Mouse (Mus musculus): Measurements from ENCODE around the gene Snx25. TPM values are rescaled to one million over a fixed set of nuclear protein-coding genes. Genes with fewer than 3 reads are reported as not detected.

Snx25 gene
- total and polyA plus RNA-seq, 2 experiments from 2014 or later: 10.5 to 50.3 TPM

DNA sequence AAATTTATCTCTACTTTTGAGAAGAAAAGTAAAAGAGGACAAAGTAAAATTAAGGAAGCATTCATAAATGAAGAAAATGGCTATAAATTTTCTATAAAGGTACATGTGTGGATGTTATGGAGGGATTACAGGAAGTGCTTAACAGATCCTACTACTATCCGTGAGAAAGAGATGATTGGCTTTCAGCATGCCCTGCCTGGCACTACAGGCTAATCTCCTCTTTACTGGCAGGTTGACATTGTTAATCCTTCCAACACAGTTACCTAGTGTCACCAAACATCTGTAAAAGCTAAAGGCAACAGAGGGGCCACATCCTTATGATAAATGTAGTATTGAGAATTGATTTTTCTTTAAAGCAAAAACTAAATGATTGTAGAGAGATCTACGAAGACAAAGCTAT is 21.7 kb upstream of the Snx25 start:
- TF ChIP-seq CTCF (IDR thresholded peaks at IDR 0.05): no peak
- H3K4me2 ChIP-seq (ENCODE audit: low read depth, low read length, poor library complexity, severe bottlenecking): no peak overlapping the region
- H3K27me3 ChIP-seq (ENCODE audit: insufficient read depth, low read length): no peaks in the 10 kb centered on the region
- no peak for ATAC-seq (ENCODE audit: low FRiP score)
- H3K27ac ChIP-seq (ENCODE audit: low read depth, low read length): no peak overlapping the region
- no peak overlapping the region for H3K9ac ChIP-seq (replicated peaks; ENCODE audit: low read length, poor library complexity, severe bottlenecking)
- WGBS: 71% methylated on average over 2 of the region's 2 CpGs
- H3K4me3 ChIP-seq (ENCODE audit: low read depth, low read length): no peak overlapping the region
- H3K36me3 ChIP-seq (ENCODE audit: insufficient read depth, low read length): peaks cover 5% of the 10 kb centered on the region
- DNase-seq (ENCODE audit: low spot score): no peak
- H3K9me3 ChIP-seq (ENCODE audit: low read length): no peaks in the 10 kb centered on the region
- H3K4me1 ChIP-seq (ENCODE audit: insufficient read depth, low read length): no peaks in the 10 kb centered on the region

DNA sequence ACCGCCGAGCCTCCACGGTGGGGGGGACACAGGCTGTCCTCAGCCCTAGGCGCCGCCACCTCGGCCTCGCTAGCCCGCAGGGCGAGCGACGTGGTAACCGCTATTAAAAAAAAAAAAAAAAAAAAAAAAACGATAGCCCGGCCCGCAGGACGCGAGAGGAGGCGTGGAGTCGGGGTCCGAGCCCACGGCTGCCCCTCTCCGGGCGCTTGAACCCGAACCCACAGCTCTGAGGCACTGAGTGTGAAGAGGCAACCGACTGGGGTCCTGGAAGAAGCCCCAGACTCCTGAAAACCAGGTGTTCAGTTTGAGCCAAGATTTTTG is 11.9 kb upstream of the Snx25 start:
- Histone ChIP-seq H3K27ac (ENCODE audit: low read depth, low read length) (peak overlapping the region; percentile 88), H3K27me3 (ENCODE audit: insufficient read depth, low read length) (no peaks in the 10 kb centered on the region), H3K4me3 (ENCODE audit: low read depth, low read length) (peak overlapping the region; percentile 74), H3K4me2 (ENCODE audit: low read depth, low read length, poor library complexity, severe bottlenecking) (peak overlapping the region; percentile 73), H3K4me1 (ENCODE audit: insufficient read depth, low read length) (peaks cover 4% of the 10 kb centered on the region), H3K9me3 (ENCODE audit: low read length) (no peaks in the 10 kb centered on the region), H3K9ac (replicated peaks; ENCODE audit: low read length, poor library complexity, severe bottlenecking) (peak overlapping the region; percentile 80), H3K36me3 (ENCODE audit: insufficient read depth, low read length) (no peaks in the 10 kb centered on the region)
- DNase-seq (ENCODE audit: low spot score) (no peak), ATAC-seq (ENCODE audit: low FRiP score) (no peak)
- whole genome bisulfite sequencing: 0% methylated on average over 21 of the region's 25 CpGs
- no peak for TF ChIP-seq CTCF (IDR thresholded peaks at IDR 0.05)

DNA sequence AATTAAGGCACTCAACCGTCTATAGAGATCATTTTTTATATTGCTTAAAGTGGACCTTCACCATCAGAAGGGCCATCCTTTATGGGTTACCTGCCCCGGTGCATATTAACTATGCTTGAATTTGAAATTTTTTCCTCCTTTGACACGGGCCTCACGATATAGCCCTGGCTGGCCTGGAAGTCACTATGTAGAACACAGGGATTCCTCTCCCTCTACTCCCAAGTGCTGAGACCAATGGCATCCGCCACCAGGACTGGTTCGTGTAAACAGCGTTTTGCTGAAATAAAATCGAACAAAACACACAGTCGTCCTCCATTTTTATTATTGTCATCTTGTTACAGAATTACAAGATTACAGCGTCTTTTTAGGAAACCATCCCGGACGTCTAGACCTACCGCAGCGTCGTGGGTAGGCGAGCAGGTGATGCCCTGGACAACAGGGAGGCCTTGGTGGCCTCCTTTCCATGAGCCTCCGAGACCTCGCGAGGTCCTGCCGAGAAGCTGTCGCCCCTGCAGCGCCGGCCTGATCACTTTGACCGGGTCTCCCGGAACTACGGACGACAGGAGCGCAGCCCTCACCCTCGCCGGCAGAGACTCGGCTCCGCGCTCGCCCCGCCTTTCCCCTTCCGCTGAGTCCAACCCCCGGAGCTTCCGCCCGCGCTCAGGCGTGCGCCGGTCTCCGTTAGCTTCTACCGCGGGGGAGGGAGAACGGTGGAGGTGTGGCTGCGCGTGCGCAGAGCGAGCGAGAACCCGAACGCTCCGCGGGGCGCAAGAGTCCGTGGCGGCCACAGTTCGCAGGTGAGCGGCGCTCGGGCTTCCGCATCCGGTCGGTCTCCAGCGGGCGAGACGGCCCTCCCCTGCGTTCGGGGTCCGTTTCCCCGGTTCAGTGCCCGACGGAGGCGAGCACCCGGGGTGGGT is 11.3 kb upstream of the Snx25 start:
- Histone ChIP-seq H3K27ac (ENCODE audit: low read depth, low read length) (peak overlapping the region; percentile 88), H3K36me3 (ENCODE audit: insufficient read depth, low read length) (no peaks in the 10 kb centered on the region), H3K4me3 (ENCODE audit: low read depth, low read length) (peak overlapping the region; percentile 74), H3K4me1 (ENCODE audit: insufficient read depth, low read length) (peaks cover 4% of the 10 kb centered on the region), H3K9me3 (ENCODE audit: low read length) (no peaks in the 10 kb centered on the region), H3K27me3 (ENCODE audit: insufficient read depth, low read length) (no peaks in the 10 kb centered on the region), H3K4me2 (ENCODE audit: low read depth, low read length, poor library complexity, severe bottlenecking) (peak overlapping the region; percentile 73), H3K9ac (replicated peaks; ENCODE audit: low read length, poor library complexity, severe bottlenecking) (peak overlapping the region; percentile 80)
- peak; percentile 96 for DNase-seq (ENCODE audit: low spot score)
- peak; percentile 97 for ATAC-seq (ENCODE audit: low FRiP score)
- 2% methylated on average over 62 of the region's 77 CpGs for WGBS
- no peak for TF ChIP-seq CTCF (IDR thresholded peaks at IDR 0.05)

DNA sequence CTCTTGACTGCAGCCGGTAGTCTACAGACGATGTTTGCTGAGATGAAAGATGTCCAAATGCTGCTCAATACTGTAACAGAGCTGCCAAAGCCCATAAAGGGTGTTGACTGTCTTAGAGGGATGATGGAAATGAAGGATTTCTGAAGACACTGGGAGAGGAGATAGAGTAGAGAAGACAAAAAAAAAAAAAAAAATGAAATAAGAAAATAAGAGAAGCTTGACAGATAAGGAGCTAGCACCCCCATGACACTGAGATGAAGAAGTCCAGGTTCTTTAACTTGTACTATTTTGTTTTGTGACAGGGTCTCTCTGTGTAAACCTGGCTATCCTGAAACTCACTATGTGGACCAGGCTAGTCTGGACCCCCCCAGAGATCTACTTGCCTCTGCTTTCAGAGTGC is 1.1 kb upstream of the Snx25 start:
- no peaks in the 10 kb centered on the region; the same call in 1 of the 2 replicates for H3K4me1 ChIP-seq (ENCODE audit: insufficient read depth, low read length)
- no peaks in the 10 kb centered on the region for H3K9me3 ChIP-seq (ENCODE audit: low read length)
- 18% methylated on average over 2 of the region's 2 CpGs for WGBS
- no peak overlapping the region for H3K27ac ChIP-seq (ENCODE audit: low read depth, low read length)
- no peaks in the 10 kb centered on the region for H3K36me3 ChIP-seq (ENCODE audit: insufficient read depth, low read length)
- peak overlapping the region; percentile 91 for H3K4me2 ChIP-seq (ENCODE audit: low read depth, low read length, poor library complexity, severe bottlenecking)
- no peak overlapping the region for H3K9ac ChIP-seq (replicated peaks; ENCODE audit: low read length, poor library complexity, severe bottlenecking)
- H3K4me3 ChIP-seq (ENCODE audit: low read depth, low read length): peak overlapping the region; percentile 90; the same call in 1 of the 2 replicates
- DNase-seq (ENCODE audit: low spot score) (no peak), ATAC-seq (ENCODE audit: low FRiP score) (no peak)
- no peak for TF ChIP-seq CTCF (IDR thresholded peaks at IDR 0.05)
- H3K27me3 ChIP-seq (ENCODE audit: insufficient read depth, low read length): no peaks in the 10 kb centered on the region; the same call in 1 of the 2 replicates

DNA sequence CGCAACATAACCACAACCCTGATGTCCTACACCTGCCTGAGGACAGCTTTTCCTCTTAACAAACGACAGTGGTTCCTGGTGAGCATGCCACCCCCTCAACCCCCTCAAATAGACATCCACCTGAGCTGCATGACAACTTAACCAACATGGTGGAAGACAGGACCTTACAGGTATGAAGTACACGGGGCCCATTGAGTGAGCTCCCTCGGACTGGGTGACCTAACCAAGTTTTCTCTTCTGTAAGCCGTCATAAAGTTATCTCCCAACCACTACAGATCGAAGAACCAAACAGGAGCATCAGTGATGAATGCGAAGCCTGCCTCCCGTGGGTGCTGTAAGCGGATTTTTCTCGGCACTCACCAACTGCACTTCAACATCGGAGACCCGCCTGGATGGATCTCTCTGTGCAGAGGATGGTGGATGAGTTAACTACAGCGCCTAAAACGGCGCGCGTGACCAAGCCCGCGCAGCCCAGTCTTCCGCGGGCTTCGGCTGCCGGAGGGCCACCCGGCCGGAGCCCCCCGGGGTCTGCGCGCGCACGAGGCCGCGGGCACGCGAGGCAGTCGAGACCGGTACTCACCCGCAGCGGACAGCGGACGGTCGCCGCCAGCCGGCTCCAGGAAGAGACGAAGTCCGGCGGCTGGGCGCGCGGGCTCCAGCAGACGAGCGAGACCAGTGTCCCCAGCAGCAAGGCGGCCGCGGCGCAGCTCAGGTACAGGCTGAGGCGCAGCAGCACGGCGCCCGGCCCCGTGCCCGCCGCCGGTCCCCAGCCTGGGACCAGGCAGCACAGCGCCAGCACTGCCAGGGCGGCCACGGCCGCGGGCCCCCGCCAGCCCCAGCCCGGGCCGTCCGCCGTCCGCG is 527 bp downstream of the Snx25 start, which contains the start of gene Cfap97:
Gene Cfap97 (plus strand): TSS at position 570 of the 861 bp plus-strand sequence.
- H3K4me2 ChIP-seq (ENCODE audit: low read depth, low read length, poor library complexity, severe bottlenecking): peak within 1 kb of the TSS; percentile 91
- no peaks in the 10 kb centered on the region; the same call in 1 of the 2 replicates for H3K4me1 ChIP-seq (ENCODE audit: insufficient read depth, low read length)
- H3K36me3 ChIP-seq (ENCODE audit: insufficient read depth, low read length): no peaks in the 10 kb centered on the region
- no peaks in the 10 kb centered on the region; the same call in 1 of the 2 replicates for H3K27me3 ChIP-seq (ENCODE audit: insufficient read depth, low read length)
- WGBS: 1% methylated on average over 47 of the region's 75 CpGs
- peak within 1 kb of the TSS; percentile 95 for H3K9ac ChIP-seq (replicated peaks; ENCODE audit: low read length, poor library complexity, severe bottlenecking)
- ATAC-seq (ENCODE audit: low FRiP score): peak; percentile 79
- no peak for TF ChIP-seq CTCF (IDR thresholded peaks at IDR 0.05)
- peak; percentile 47 for DNase-seq (ENCODE audit: low spot score)
- peak within 1 kb of the TSS; percentile 78 for H3K27ac ChIP-seq (ENCODE audit: low read depth, low read length)
- no peaks in the 10 kb centered on the region for H3K9me3 ChIP-seq (ENCODE audit: low read length)
- peak within 1 kb of the TSS; percentile 90 for H3K4me3 ChIP-seq (ENCODE audit: low read depth, low read length)
